Mouse (Mus musculus): Measurements from ENCODE around the gene Padi3. TPM values are rescaled to one million over a fixed set of nuclear protein-coding genes. Genes with fewer than 3 reads are reported as not detected.

The Padi3 gene
- polyA plus RNA-seq, 1 experiment from 2014 or later, result not detected

DNA sequence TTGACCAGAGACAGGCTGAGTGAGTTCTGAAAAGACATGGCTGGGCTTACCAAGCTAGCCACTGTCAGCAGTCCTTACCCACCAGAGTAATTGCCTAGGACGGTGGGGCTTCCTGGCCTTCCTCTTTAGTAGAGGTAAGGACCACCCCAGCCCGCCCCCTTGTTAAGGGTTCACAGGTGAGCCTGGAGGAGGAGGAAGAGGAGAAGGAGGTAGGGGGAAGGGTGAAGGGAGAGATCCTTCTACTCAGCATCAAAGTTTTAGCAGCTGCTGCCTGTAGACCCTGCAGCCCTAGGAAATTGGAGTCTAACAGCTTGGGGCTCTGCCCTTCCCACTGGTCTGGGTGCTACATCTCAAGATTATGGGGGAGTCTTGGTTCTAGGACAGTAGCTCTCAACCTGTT lies 67.9 kb downstream of the Padi3 start, which contains the start of gene Padi6:
Padi6 (minus strand) TSS at position 101 of the 400 bp plus-strand sequence.
- WGBS, result 90% methylated on average over 2 of the region's 2 CpGs
- Histone ChIP-seq H3K4me3 (no peak within 1 kb of the TSS), H3K27me3 (no peaks in the 10 kb centered on the region), H3K9ac (replicated peaks) (no peak within 1 kb of the TSS), H3K4me1 (no peaks in the 10 kb centered on the region), H3K4me2 (replicated peaks) (no peak within 1 kb of the TSS), H3K36me3 (no peaks in the 10 kb centered on the region), H3K27ac (replicated peaks) (no peak within 1 kb of the TSS), H3K9me3 (no peaks in the 10 kb centered on the region)
- ATAC-seq (replicated peaks), result no peak

DNA sequence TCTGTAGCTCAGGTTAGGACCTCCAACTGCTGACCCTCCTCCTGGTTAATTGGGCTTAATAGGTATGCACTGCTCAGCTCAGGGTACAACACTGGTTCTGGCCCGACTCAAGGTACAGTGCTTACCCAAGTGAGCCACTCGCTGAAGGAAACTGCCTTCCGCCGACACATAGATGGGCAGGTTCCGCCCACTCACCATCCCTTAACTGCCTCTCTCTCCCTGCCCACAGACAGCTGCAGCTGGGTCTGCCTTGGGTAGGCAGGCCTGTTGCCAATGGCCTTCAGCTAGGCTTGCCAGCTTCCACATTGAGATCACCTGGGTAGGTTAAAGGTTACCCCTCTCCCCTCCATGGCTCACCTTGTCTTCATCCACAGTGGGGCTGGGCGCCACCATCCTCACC lies 69.0 kb downstream of the Padi3 start:
- no peaks in the 10 kb centered on the region for H3K9me3 ChIP-seq
- no peaks in the 10 kb centered on the region for H3K27me3 ChIP-seq
- no peak overlapping the region for H3K4me3 ChIP-seq
- no peak overlapping the region for H3K9ac ChIP-seq (replicated peaks)
- H3K4me2 ChIP-seq (replicated peaks), result no peak overlapping the region
- no peak overlapping the region for H3K27ac ChIP-seq (replicated peaks)
- no peak for ATAC-seq (replicated peaks)
- H3K36me3 ChIP-seq, result no peaks in the 10 kb centered on the region
- WGBS, result 84% methylated on average over 6 of the region's 6 CpGs
- no peaks in the 10 kb centered on the region for H3K4me1 ChIP-seq

DNA sequence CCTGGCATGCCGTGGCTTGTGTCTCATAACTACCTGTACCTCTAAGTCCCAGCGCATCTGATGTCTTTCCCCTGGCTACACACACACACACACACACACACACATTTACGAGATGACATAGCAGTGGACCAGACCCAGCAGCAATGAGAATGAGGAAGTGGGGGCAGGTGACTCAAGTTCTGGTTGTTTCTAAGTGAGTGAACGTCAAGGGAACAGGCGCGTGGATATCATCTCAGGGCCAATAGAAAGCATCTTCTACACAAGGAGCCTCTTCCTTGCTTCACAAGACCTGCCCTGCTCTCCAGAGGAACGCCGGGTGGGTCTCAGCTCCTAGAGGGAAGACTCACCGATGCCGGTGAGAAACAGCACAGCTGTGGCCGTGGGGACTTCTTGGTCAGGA lies 69.8 kb downstream of the Padi3 start:
- Histone ChIP-seq H3K9ac (replicated peaks) (no peak overlapping the region), H3K4me2 (replicated peaks) (no peak overlapping the region), H3K4me1 (no peaks in the 10 kb centered on the region), H3K27me3 (no peaks in the 10 kb centered on the region), H3K4me3 (no peak overlapping the region), H3K27ac (replicated peaks) (no peak overlapping the region), H3K9me3 (no peaks in the 10 kb centered on the region), H3K36me3 (no peaks in the 10 kb centered on the region)
- no peak for ATAC-seq (replicated peaks)
- WGBS, result 93% methylated on average over 11 of the region's 11 CpGs

Other genes starting within 250 kb of the Padi3 start
- 24.5 and 26.9 TPM in 2 replicates for gene Arhgef10l, start 144.6 kb downstream of the Padi3 start, polyA plus RNA-seq (2015; fragmentation: Nextera tagmentation; extraction: Ambion mirVana)
- 36.1 and 51.2 TPM in 2 replicates for gene Rcc2, start 110.1 kb downstream of the Padi3 start, polyA plus RNA-seq (2015; fragmentation: Nextera tagmentation; extraction: Ambion mirVana)
- gene Padi6, start 68.0 kb downstream of the Padi3 start, polyA plus RNA-seq (2015; fragmentation: Nextera tagmentation; extraction: Ambion mirVana), result 0.06 and 0.10 TPM in 2 replicates
- gene Padi4, start 36.4 kb downstream of the Padi3 start, polyA plus RNA-seq (2015; fragmentation: Nextera tagmentation; extraction: Ambion mirVana), result 0.06 TPM in 1 of 2 replicates, not detected in the other
- gene Padi1, start 35.1 kb upstream of the Padi3 start, polyA plus RNA-seq (2015; fragmentation: Nextera tagmentation; extraction: Ambion mirVana), result not detected in 2 replicates
- 0.34 and 0.90 TPM in 2 replicates for gene Padi2, start 95.7 kb upstream of the Padi3 start, polyA plus RNA-seq (2015; fragmentation: Nextera tagmentation; extraction: Ambion mirVana)
- 428 and 441 TPM in 2 replicates for gene Sdhb, start 150.6 kb upstream of the Padi3 start, polyA plus RNA-seq (2015; fragmentation: Nextera tagmentation; extraction: Ambion mirVana)
- gene Atp13a2, start 176.2 kb upstream of the Padi3 start, polyA plus RNA-seq (2015; fragmentation: Nextera tagmentation; extraction: Ambion mirVana), result 123 and 127 TPM in 2 replicates
- 215 and 229 TPM in 2 replicates for gene Mfap2, start 199.8 kb upstream of the Padi3 start, polyA plus RNA-seq (2015; fragmentation: Nextera tagmentation; extraction: Ambion mirVana)
- 8.3 and 10.2 TPM in 2 replicates for gene Crocc, start 249.9 kb upstream of the Padi3 start, polyA plus RNA-seq (2015; fragmentation: Nextera tagmentation; extraction: Ambion mirVana)